Mouse (Mus musculus): ENCODE results near the gene Abcg5.

- TF ChIP-seq CTCF (conservative IDR thresholded peaks at IDR 0.05; ENCODE audit: insufficient read depth, insufficient read length, low read depth, low read length) (no peak), POLR2A (IDR thresholded peaks at IDR 0.05; ENCODE audit: low read depth, low read length) (no peak)
Measured at GRCm38 (mm10) chr17:84689316-84689715, 6.5 kb upstream of the Abcg5 start.
